Mouse (Mus musculus): Measurements from ENCODE around the gene Nmu. TPM values are rescaled to one million over a fixed set of nuclear protein-coding genes. Genes with fewer than 3 reads are reported as not detected.

Gene Nmu
- polyA plus RNA-seq, 1 experiment from 2014 or later = 0.35 TPM

- no peaks in the 10 kb centered on the region for H3K27me3 ChIP-seq (ENCODE audit: control insufficient read depth, insufficient read depth, low read length)
- H3K4me3 ChIP-seq (ENCODE audit: low read depth, low read length) = peak overlapping the region; percentile 96; the same call in 1 of the 2 replicates
- DNase-seq (ENCODE audit: low spot score) (peak; percentile 40), ATAC-seq (replicated peaks; ENCODE audit: insufficient number of reproducible peaks, low FRiP score, low TSS enrichment, low read depth) (no peak)
- H3K9ac ChIP-seq (replicated peaks; ENCODE audit: low read length) = no peak overlapping the region
- whole genome bisulfite sequencing = 5% methylated on average over 8 of the region's 8 CpGs
- H3K4me1 ChIP-seq (ENCODE audit: control insufficient read depth, insufficient read depth, low read length) = no peaks in the 10 kb centered on the region
- no peaks in the 10 kb centered on the region for H3K36me3 ChIP-seq (replicated peaks; ENCODE audit: control insufficient read depth, insufficient read depth, low read depth, low read length)
- H3K27ac ChIP-seq (replicated peaks; ENCODE audit: low read depth, low read length) = no peak overlapping the region
- peak overlapping the region; percentile 79 for H3K4me2 ChIP-seq (ENCODE audit: low read depth, low read length)
- no peaks in the 10 kb centered on the region for H3K9me3 ChIP-seq (replicated peaks; ENCODE audit: control insufficient read depth, low read length)
Measured at GRCm38 (mm10) chr5:76305616-76306015, 58.0 kb downstream of the Nmu start.

DNA sequence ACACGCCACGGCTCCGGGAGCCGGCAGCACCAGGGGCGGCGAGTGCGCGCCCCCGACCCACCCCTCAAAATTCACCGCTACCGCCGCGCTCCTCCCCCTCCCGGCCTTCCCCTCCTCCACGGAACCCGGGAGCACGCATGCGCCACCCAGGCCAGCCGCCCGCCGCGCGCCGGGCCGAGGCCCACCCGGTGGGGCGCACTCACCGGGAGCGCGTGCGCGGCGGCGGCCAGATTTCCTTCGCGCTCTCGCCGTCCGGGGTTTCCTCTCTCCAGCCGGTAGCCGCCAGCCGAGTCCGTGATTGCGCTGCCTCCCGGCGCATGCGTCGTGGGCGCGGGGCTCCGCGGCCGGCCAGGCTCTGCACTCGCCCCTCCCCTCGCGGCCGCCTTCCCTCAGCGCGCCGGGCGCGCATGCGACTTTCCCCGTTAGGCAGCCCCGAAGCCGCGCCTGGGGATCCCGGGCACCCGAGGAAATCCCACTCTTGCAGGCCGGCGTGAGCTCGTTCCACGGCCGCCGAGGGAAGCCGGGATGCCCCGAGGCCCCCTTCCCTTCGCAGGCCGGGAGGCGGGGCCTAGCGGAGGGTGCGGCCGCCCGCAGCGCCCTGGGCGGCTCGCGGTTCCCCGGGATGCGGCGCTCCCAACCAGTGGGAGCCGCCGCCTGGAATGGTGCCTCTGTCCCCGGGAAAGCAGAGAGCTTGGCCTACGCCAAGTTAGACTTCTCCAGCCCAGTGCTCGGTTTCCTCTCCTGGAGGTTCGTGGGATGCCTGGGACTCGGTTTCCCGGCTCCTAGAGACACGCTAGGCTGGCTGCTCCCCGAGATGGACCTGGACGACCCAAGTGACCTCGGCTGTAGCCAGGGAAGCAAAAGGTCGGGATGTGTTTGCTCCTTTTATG is 58.9 kb downstream of the Nmu start, which contains the start of gene Clock:
Gene Clock (minus strand): TSS at position 341 of the 890 bp plus-strand sequence.
- DNase-seq (ENCODE audit: low spot score) (peak; percentile 92), ATAC-seq (replicated peaks; ENCODE audit: insufficient number of reproducible peaks, low FRiP score, low TSS enrichment, low read depth) (peak; percentile 89)
- Histone ChIP-seq H3K36me3 (replicated peaks; ENCODE audit: control insufficient read depth, insufficient read depth, low read depth, low read length) (no peaks in the 10 kb centered on the region), H3K4me3 (ENCODE audit: low read depth, low read length) (peak within 1 kb of the TSS; percentile 96), H3K9ac (replicated peaks; ENCODE audit: low read length) (peak within 1 kb of the TSS; percentile 79), H3K9me3 (replicated peaks; ENCODE audit: control insufficient read depth, low read length) (no peaks in the 10 kb centered on the region), H3K27ac (replicated peaks; ENCODE audit: low read depth, low read length) (peak within 1 kb of the TSS; percentile 95), H3K27me3 (ENCODE audit: control insufficient read depth, insufficient read depth, low read length) (no peaks in the 10 kb centered on the region), H3K4me1 (ENCODE audit: control insufficient read depth, insufficient read depth, low read length) (no peaks in the 10 kb centered on the region), H3K4me2 (ENCODE audit: low read depth, low read length) (peak within 1 kb of the TSS; percentile 79)
- WGBS = under 1% methylated on average over 89 of the region's 104 CpGs

GRCm38 (mm10) chr5:76303745-76304451 is 59.7 kb downstream of the Nmu start:
- H3K4me1 ChIP-seq (ENCODE audit: control insufficient read depth, insufficient read depth, low read length) = no peaks in the 10 kb centered on the region
- peak; percentile 78 for DNase-seq (ENCODE audit: low spot score)
- H3K27me3 ChIP-seq (ENCODE audit: control insufficient read depth, insufficient read depth, low read length) = no peaks in the 10 kb centered on the region
- H3K27ac ChIP-seq (replicated peaks; ENCODE audit: low read depth, low read length) = peak overlapping the region; percentile 95
- H3K36me3 ChIP-seq (replicated peaks; ENCODE audit: control insufficient read depth, insufficient read depth, low read depth, low read length) = no peaks in the 10 kb centered on the region
- WGBS = under 1% methylated on average over 86 of the region's 100 CpGs
- H3K4me2 ChIP-seq (ENCODE audit: low read depth, low read length) = peak overlapping the region; percentile 79
- peak overlapping the region; percentile 96 for H3K4me3 ChIP-seq (ENCODE audit: low read depth, low read length)
- peak overlapping the region; percentile 79 for H3K9ac ChIP-seq (replicated peaks; ENCODE audit: low read length)
- peak; percentile 83 for ATAC-seq (replicated peaks; ENCODE audit: insufficient number of reproducible peaks, low FRiP score, low TSS enrichment, low read depth)
- H3K9me3 ChIP-seq (replicated peaks; ENCODE audit: control insufficient read depth, low read length) = no peaks in the 10 kb centered on the region

DNA sequence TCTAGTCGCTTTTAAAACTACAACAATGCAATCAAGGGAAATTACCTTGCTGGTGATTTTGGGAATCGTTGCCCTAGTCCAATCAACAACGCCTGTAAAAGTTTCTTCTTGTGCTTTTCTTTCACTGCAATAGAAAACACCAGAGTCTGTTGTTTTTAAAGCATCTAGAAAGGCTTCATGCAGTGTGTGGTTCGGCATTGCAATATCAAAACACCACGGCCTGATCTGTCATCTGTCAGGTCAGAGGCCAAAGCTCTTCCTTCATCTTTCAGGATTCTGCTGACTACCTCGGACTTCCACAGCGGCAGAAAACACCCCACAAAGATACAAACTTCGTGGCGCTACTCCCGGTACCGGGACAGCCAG is 60.2 kb downstream of the Nmu start:
- whole genome bisulfite sequencing = 6% methylated on average over 11 of the region's 11 CpGs
- H3K9ac ChIP-seq (replicated peaks; ENCODE audit: low read length) = peak overlapping the region; percentile 79
- H3K27me3 ChIP-seq (ENCODE audit: control insufficient read depth, insufficient read depth, low read length) = no peaks in the 10 kb centered on the region
- H3K4me1 ChIP-seq (ENCODE audit: control insufficient read depth, insufficient read depth, low read length) = no peaks in the 10 kb centered on the region
- H3K4me2 ChIP-seq (ENCODE audit: low read depth, low read length) = peak overlapping the region; percentile 79
- ATAC-seq (replicated peaks; ENCODE audit: insufficient number of reproducible peaks, low FRiP score, low TSS enrichment, low read depth) (no peak), DNase-seq (ENCODE audit: low spot score) (peak; percentile 37)
- no peaks in the 10 kb centered on the region for H3K36me3 ChIP-seq (replicated peaks; ENCODE audit: control insufficient read depth, insufficient read depth, low read depth, low read length)
- no peaks in the 10 kb centered on the region for H3K9me3 ChIP-seq (replicated peaks; ENCODE audit: control insufficient read depth, low read length)
- peak overlapping the region; percentile 96 for H3K4me3 ChIP-seq (ENCODE audit: low read depth, low read length)
- H3K27ac ChIP-seq (replicated peaks; ENCODE audit: low read depth, low read length) = no peak overlapping the region

- Histone ChIP-seq H3K4me3 (ENCODE audit: low read depth, low read length) (no peak overlapping the region), H3K9ac (replicated peaks; ENCODE audit: low read length) (no peak overlapping the region), H3K4me1 (ENCODE audit: control insufficient read depth, insufficient read depth, low read length) (no peaks in the 10 kb centered on the region), H3K36me3 (replicated peaks; ENCODE audit: control insufficient read depth, insufficient read depth, low read depth, low read length) (no peaks in the 10 kb centered on the region), H3K27ac (replicated peaks; ENCODE audit: low read depth, low read length) (no peak overlapping the region), H3K27me3 (ENCODE audit: control insufficient read depth, insufficient read depth, low read length) (no peaks in the 10 kb centered on the region), H3K9me3 (replicated peaks; ENCODE audit: control insufficient read depth, low read length) (no peaks in the 10 kb centered on the region), H3K4me2 (ENCODE audit: low read depth, low read length) (no peak overlapping the region)
- ATAC-seq (replicated peaks; ENCODE audit: insufficient number of reproducible peaks, low FRiP score, low TSS enrichment, low read depth) = no peak
- no peak for DNase-seq (ENCODE audit: low spot score)
- 95% methylated on average over 2 of the region's 2 CpGs for WGBS
Measured at GRCm38 (mm10) chr5:76302009-76302408, 61.6 kb downstream of the Nmu start.

DNA sequence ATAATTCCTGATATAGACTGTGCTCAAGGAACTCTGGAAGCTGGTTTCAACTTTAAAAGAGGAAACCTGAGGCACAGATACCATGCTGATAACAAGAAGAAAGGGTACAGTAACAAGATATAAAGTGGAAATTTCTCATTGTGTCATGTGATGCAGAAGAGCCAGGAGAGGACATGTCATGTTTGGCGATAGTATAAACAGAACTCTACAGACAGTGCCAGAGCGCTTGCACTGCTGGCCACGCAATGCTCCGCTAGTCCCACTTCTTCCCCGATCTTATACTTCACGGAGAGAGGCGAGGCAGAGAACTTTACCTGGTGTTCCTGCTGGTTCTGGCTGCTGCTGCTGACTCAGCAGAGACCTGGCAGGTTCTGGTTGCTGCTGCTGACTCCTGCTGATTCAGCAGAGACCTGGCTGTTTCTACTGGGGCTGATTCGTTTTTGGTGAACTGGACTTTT is 74.3 kb downstream of the Nmu start:
- Histone ChIP-seq H3K4me1 (ENCODE audit: control insufficient read depth, insufficient read depth, low read length) (no peaks in the 10 kb centered on the region), H3K4me2 (ENCODE audit: low read depth, low read length) (no peak overlapping the region), H3K27me3 (ENCODE audit: control insufficient read depth, insufficient read depth, low read length) (no peaks in the 10 kb centered on the region), H3K9me3 (replicated peaks; ENCODE audit: control insufficient read depth, low read length) (no peaks in the 10 kb centered on the region), H3K36me3 (replicated peaks; ENCODE audit: control insufficient read depth, insufficient read depth, low read depth, low read length) (no peaks in the 10 kb centered on the region), H3K27ac (replicated peaks; ENCODE audit: low read depth, low read length) (no peak overlapping the region), H3K4me3 (ENCODE audit: low read depth, low read length) (no peak overlapping the region), H3K9ac (replicated peaks; ENCODE audit: low read length) (no peak overlapping the region)
- DNase-seq (ENCODE audit: low spot score) (no peak), ATAC-seq (replicated peaks; ENCODE audit: insufficient number of reproducible peaks, low FRiP score, low TSS enrichment, low read depth) (no peak)
- WGBS = 84% methylated on average over 8 of the region's 8 CpGs

GRCm38 (mm10) chr5:76288256-76288655 is 75.3 kb downstream of the Nmu start:
- WGBS = 87% methylated on average over 3 of the region's 3 CpGs
- no peaks in the 10 kb centered on the region for H3K9me3 ChIP-seq (replicated peaks; ENCODE audit: control insufficient read depth, low read length)
- H3K27me3 ChIP-seq (ENCODE audit: control insufficient read depth, insufficient read depth, low read length) = no peaks in the 10 kb centered on the region
- DNase-seq (ENCODE audit: low spot score) = no peak
- no peak overlapping the region for H3K27ac ChIP-seq (replicated peaks; ENCODE audit: low read depth, low read length)
- no peaks in the 10 kb centered on the region for H3K36me3 ChIP-seq (replicated peaks; ENCODE audit: control insufficient read depth, insufficient read depth, low read depth, low read length)
- H3K4me2 ChIP-seq (ENCODE audit: low read depth, low read length) = no peak overlapping the region
- ATAC-seq (replicated peaks; ENCODE audit: insufficient number of reproducible peaks, low FRiP score, low TSS enrichment, low read depth) = no peak
- no peaks in the 10 kb centered on the region for H3K4me1 ChIP-seq (ENCODE audit: control insufficient read depth, insufficient read depth, low read length)
- no peak overlapping the region for H3K4me3 ChIP-seq (ENCODE audit: low read depth, low read length)
- H3K9ac ChIP-seq (replicated peaks; ENCODE audit: low read length) = no peak overlapping the region

DNA sequence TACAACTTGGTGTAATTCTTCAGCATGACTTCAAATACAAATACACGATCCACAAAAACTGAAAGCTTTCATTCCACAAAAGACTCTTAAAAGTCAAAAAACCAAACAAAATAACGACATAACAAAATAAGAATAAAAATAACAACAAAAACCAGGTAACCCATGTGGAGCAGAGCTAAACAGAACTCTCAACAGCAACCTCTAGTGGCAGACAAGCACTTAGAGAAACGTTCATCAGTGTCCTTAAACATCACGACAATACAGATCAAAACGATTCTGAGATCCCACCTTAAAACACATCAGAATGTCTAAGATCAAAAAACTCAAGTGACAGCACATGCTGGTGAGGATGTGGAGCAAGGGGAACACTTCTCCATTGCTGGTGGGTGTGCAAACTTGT is 76.5 kb downstream of the Nmu start:
- no peak overlapping the region for H3K27ac ChIP-seq (replicated peaks; ENCODE audit: low read depth, low read length)
- no peaks in the 10 kb centered on the region for H3K9me3 ChIP-seq (replicated peaks; ENCODE audit: control insufficient read depth, low read length)
- DNase-seq (ENCODE audit: low spot score) (no peak), ATAC-seq (replicated peaks; ENCODE audit: insufficient number of reproducible peaks, low FRiP score, low TSS enrichment, low read depth) (no peak)
- H3K4me1 ChIP-seq (ENCODE audit: control insufficient read depth, insufficient read depth, low read length) = no peaks in the 10 kb centered on the region
- no peak overlapping the region for H3K9ac ChIP-seq (replicated peaks; ENCODE audit: low read length)
- no peaks in the 10 kb centered on the region for H3K36me3 ChIP-seq (replicated peaks; ENCODE audit: control insufficient read depth, insufficient read depth, low read depth, low read length)
- WGBS = 76% methylated on average over 5 of the region's 5 CpGs
- no peak overlapping the region for H3K4me3 ChIP-seq (ENCODE audit: low read depth, low read length)
- no peak overlapping the region for H3K4me2 ChIP-seq (ENCODE audit: low read depth, low read length)
- no peaks in the 10 kb centered on the region for H3K27me3 ChIP-seq (ENCODE audit: control insufficient read depth, insufficient read depth, low read length)

Data from embryonic facial prominence, embryonic 11.5 days (tissue).